Mouse (Mus musculus) liver, embryonic 14.5 days (tissue): Measurements from ENCODE around the gene Crisp2.

ENCODE experiments used
- CTCF ChIP-seq: IDR thresholded peaks from 2 replicates; pipeline ENCODE4 v1.5.1; 2016; ENCODE audit warnings: antibody characterized with exemption, low read depth, control low read depth
- EP300 ChIP-seq: IDR thresholded peaks from 2 replicates; pipeline ENCODE4 v1.6.1; 2016; ENCODE audit warnings: antibody characterized with exemption, low read depth

GRCm38 (mm10) chr17:40726820-40727219 lies 80.0 kb downstream of the Crisp2 start, which contains the start of gene Esp1:
- TF ChIP-seq CTCF, result no peak
- no peak for TF ChIP-seq EP300
